Mouse (Mus musculus) kidney, postnatal 4 days (tissue): Measurements from ENCODE around the gene Vps13c.

Source experiments
- DNase-seq, 2 experiments: peaks; one replicate each; pipeline ENCODE4 v3.0.0; 2021; ENCODE audit warnings: mixed read lengths in 2 of 2

Vps13c gene

GRCm38 (mm10) chr9:67839981-67840859, at the start of gene Vps13c:
TSS of gene Vps13c (plus strand) at chr9:67840396.
- peak; percentile 83 to 91 for DNase-seq

- DNase-seq = no peak
Observed at GRCm38 (mm10) chr9:67792405-67792804, 47.8 kb upstream of the Vps13c start.

- no peak for DNase-seq
Observed at GRCm38 (mm10) chr9:67793501-67793900, 46.7 kb upstream of the Vps13c start.

- DNase-seq = no peak
Observed at GRCm38 (mm10) chr9:67794216-67794615, 46.0 kb upstream of the Vps13c start.

GRCm38 (mm10) chr9:67794668-67795067, 45.5 kb upstream of the Vps13c start:
- DNase-seq = no peak

GRCm38 (mm10) chr9:67795205-67795675, 45.0 kb upstream of the Vps13c start:
- no peak for DNase-seq

- no peak for DNase-seq
Observed at GRCm38 (mm10) chr9:67799078-67799819, 40.9 kb upstream of the Vps13c start.

GRCm38 (mm10) chr9:67802241-67802640, 38.0 kb upstream of the Vps13c start:
- peak; percentile 75 for DNase-seq

- no peak for DNase-seq
Observed at GRCm38 (mm10) chr9:67807000-67807399, 33.2 kb upstream of the Vps13c start.

GRCm38 (mm10) chr9:67810527-67810926, 29.7 kb upstream of the Vps13c start:
- DNase-seq = peak; percentile 31 to 33

GRCm38 (mm10) chr9:67811116-67811515, 29.1 kb upstream of the Vps13c start:
- no peak for DNase-seq

GRCm38 (mm10) chr9:67813171-67813570, 27.0 kb upstream of the Vps13c start:
- DNase-seq = peak in 1 of 2 experiments; percentile 18

- peak; percentile 68 to 78 for DNase-seq
Observed at GRCm38 (mm10) chr9:67813665-67814337, 26.4 kb upstream of the Vps13c start.

- no peak for DNase-seq
Observed at GRCm38 (mm10) chr9:67816172-67816928, 23.8 kb upstream of the Vps13c start.

- DNase-seq = no peak
Observed at GRCm38 (mm10) chr9:67817898-67818667, 22.1 kb upstream of the Vps13c start.

- no peak for DNase-seq
Observed at GRCm38 (mm10) chr9:67818668-67818950, 21.6 kb upstream of the Vps13c start.

- no peak for DNase-seq
Observed at GRCm38 (mm10) chr9:67823131-67823530, 17.1 kb upstream of the Vps13c start.

GRCm38 (mm10) chr9:67825527-67825926, 14.7 kb upstream of the Vps13c start:
- no peak for DNase-seq

GRCm38 (mm10) chr9:67828182-67828581, 12.0 kb upstream of the Vps13c start:
- peak; percentile 74 to 75 for DNase-seq

GRCm38 (mm10) chr9:67830411-67831358, 9.5 kb upstream of the Vps13c start:
- DNase-seq = peak; percentile 68 to 79
